Mouse (Mus musculus) midbrain, embryonic 16.5 days (tissue): Measurements from ENCODE around the gene 1810062G17Rik. TPM values are rescaled to one million over a fixed set of nuclear protein-coding genes. Genes with fewer than 3 reads are reported as not detected.

Source experiments
- ATAC-seq: fragments of 200-750 bp; cut with Nextera tagmentation; 2 replicates; pipeline ENCODE4 v1.8.0; 2017; ENCODE audit warnings: moderate TSS enrichment
- H3K27ac ChIP-seq: fragments of 300-500 bp; sonication (generic); 2 replicates; pipeline ENCODE4 v1.5.1; 2014; ENCODE audit warnings: mild to moderate bottlenecking, low read length, mixed read lengths
- H3K27me3 ChIP-seq: fragments of 300-500 bp; sonication (generic); 2 replicates; pipeline ENCODE4 v1.6.1; 2014; ENCODE audit warnings: low read depth, low read length, mixed read lengths; ENCODE audit not compliant: control insufficient read depth, insufficient read depth
- H3K36me3 ChIP-seq: fragments of 300-500 bp; sonication (generic); 2 replicates; pipeline ENCODE4 v1.6.1; 2014; ENCODE audit warnings: mild to moderate bottlenecking, low read length, moderate library complexity, mixed read lengths; ENCODE audit not compliant: control insufficient read depth, insufficient read depth
- H3K4me1 ChIP-seq: fragments of 300-500 bp; sonication (generic); 2 replicates; pipeline ENCODE4 v1.6.1; 2014; ENCODE audit warnings: mild to moderate bottlenecking, low read length, mixed read lengths; ENCODE audit not compliant: control insufficient read depth, insufficient read depth
- H3K4me2 ChIP-seq: fragments of 300-500 bp; sonication (generic); 2 replicates; pipeline ENCODE4 v1.6.1; 2014; ENCODE audit warnings: mild to moderate bottlenecking, low read length, mixed read lengths
- H3K4me3 ChIP-seq: fragments of 300-500 bp; sonication (generic); 2 replicates; pipeline ENCODE4 v1.5.1; 2014; ENCODE audit warnings: low read depth, mild to moderate bottlenecking, low read length, moderate library complexity, mixed read lengths
- H3K9ac ChIP-seq: fragments of 300-500 bp; sonication (generic); 2 replicates; pipeline ENCODE4 v1.6.1; 2014; ENCODE audit warnings: low read depth, low read length, mixed read lengths
- H3K9me3 ChIP-seq: fragments of 300-500 bp; sonication (generic); replicated peaks from 2 replicates; pipeline ENCODE4 v1.6.1; 2014; ENCODE audit warnings: mild to moderate bottlenecking, low read length, mixed read lengths; ENCODE audit not compliant: control insufficient read depth, poor library complexity, severe bottlenecking
- WGBS: fragments of 180-500 bp; shearing (Covaris S2); extraction: QIAGEN DNeasy Blood & Tissue Kit; methylation state at CpG from one replicate; pipeline ENCODE4 v1.1.7; 2014; 5-methylcytosine and 5-hydroxymethylcytosine counted together
- polyA plus RNA-seq: library from polyadenylated mRNA; unstranded; fragments of >200 nt; fragmentation: Nextera tagmentation; extraction: Ambion mirVana; gene quantifications from 2 replicates; pipeline ENCODE4 v1.2.1, GENCODE M21; 2015

Gene 1810062G17Rik
- polyA plus RNA-seq, 1 experiment from 2014 or later = 0.28 TPM

DNA sequence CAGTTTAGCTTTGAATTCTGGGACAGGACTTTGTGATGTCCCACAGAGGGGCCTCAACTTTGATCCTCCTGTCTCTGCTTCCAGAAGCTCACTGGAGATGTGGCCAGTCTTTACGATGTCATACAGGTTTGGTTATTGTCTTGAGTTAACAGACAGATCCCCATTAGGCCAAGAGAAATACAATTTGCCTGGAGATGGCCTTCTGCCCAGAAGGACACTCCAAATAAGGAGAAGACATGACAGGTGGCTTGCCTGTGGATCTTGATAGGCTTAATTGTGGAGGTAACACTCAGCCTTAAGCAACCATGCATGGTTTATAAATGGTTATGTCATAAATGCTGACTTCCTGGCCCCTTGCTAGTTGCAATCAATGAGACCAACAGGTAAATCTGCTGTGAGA is 23.2 kb upstream of the 1810062G17Rik start:
- no peaks in the 10 kb centered on the region for H3K27me3 ChIP-seq
- WGBS = 95% methylated on average over 1 of the region's 1 CpGs
- no peak overlapping the region for H3K9ac ChIP-seq
- H3K4me1 ChIP-seq = no peaks in the 10 kb centered on the region
- no peaks in the 10 kb centered on the region for H3K9me3 ChIP-seq
- no peak overlapping the region for H3K4me3 ChIP-seq
- no peaks in the 10 kb centered on the region for H3K36me3 ChIP-seq
- no peak overlapping the region for H3K4me2 ChIP-seq
- ATAC-seq = no peak
- H3K27ac ChIP-seq = no peak overlapping the region

DNA sequence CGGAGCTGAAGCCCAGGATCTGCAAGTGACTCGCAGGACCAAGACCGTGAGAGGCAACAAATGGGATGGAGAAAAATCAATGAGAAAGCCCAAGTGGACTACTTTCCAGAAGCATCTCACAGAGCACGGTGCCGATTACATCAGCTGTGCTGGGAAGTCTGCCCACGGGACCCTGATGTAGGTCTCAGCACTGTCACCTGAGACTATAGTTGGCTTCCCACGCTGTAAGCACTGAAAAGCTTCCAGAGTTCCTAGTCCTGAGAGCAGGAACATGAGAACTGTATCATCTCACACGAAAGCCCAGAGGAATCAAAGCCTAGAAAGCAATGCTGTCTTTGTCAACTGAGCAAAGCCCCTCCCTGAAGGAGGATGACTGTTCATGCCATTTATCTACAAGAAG is 20.6 kb upstream of the 1810062G17Rik start:
- H3K4me2 ChIP-seq = no peak overlapping the region
- H3K36me3 ChIP-seq = no peaks in the 10 kb centered on the region
- no peak for ATAC-seq
- WGBS = 93% methylated on average over 8 of the region's 8 CpGs
- H3K9ac ChIP-seq = no peak overlapping the region
- H3K9me3 ChIP-seq = no peaks in the 10 kb centered on the region
- no peak overlapping the region for H3K4me3 ChIP-seq
- H3K27me3 ChIP-seq = no peaks in the 10 kb centered on the region
- no peak overlapping the region for H3K27ac ChIP-seq
- H3K4me1 ChIP-seq = no peaks in the 10 kb centered on the region

GRCm38 (mm10) chr3:36455566-36455965 is 20.2 kb upstream of the 1810062G17Rik start:
- no peaks in the 10 kb centered on the region for H3K27me3 ChIP-seq
- H3K4me3 ChIP-seq = no peak overlapping the region
- 78% methylated on average over 3 of the region's 3 CpGs for WGBS

GRCm38 (mm10) chr3:36460717-36461116 is 15.0 kb upstream of the 1810062G17Rik start:
- Histone ChIP-seq H3K27ac (no peak overlapping the region), H3K4me1 (no peaks in the 10 kb centered on the region), H3K36me3 (no peaks in the 10 kb centered on the region), H3K9me3 (no peaks in the 10 kb centered on the region), H3K4me2 (no peak overlapping the region), H3K4me3 (no peak overlapping the region), H3K27me3 (no peaks in the 10 kb centered on the region), H3K9ac (no peak overlapping the region)
- 93% methylated on average over 7 of the region's 7 CpGs for WGBS
- ATAC-seq = no peak

More at GRCm38 (mm10) chr3:36455566-36455965, 20.2 kb upstream of the 1810062G17Rik start:
- no peaks in the 10 kb centered on the region for H3K36me3 ChIP-seq
- no peaks in the 10 kb centered on the region for H3K9me3 ChIP-seq
- no peak overlapping the region for H3K27ac ChIP-seq
- no peak overlapping the region for H3K9ac ChIP-seq
- no peak overlapping the region for H3K4me2 ChIP-seq
- ATAC-seq = no peak
- H3K4me1 ChIP-seq = no peaks in the 10 kb centered on the region

GRCm38 (mm10) chr3:36461819-36462218 is 13.9 kb upstream of the 1810062G17Rik start:
- Histone ChIP-seq H3K27ac (no peak overlapping the region), H3K4me2 (no peak overlapping the region), H3K4me3 (no peak overlapping the region), H3K27me3 (no peaks in the 10 kb centered on the region), H3K4me1 (no peaks in the 10 kb centered on the region), H3K36me3 (no peaks in the 10 kb centered on the region), H3K9ac (no peak overlapping the region), H3K9me3 (no peaks in the 10 kb centered on the region)
- WGBS = 86% methylated on average over 5 of the region's 5 CpGs
- no peak for ATAC-seq

DNA sequence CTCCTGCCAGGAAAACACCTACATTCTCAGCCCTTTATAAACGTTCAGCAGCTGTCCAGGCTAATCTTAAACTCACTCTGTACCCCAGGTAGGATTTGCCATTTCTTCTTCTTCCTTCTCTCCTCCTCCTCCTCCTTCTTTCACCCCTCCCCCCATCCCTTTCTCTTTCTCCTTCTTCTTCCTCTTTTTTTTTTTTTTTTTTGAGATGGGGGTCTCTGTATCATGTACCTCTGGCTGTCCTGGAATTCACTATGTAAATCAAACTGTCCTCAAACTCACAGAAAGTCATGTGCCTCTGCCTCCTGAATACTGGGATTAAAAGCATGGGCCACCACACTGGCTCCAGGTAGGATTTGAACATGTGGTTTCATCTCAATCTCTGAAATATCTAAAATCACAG is 13.4 kb upstream of the 1810062G17Rik start:
- H3K9ac ChIP-seq = no peak overlapping the region
- H3K4me1 ChIP-seq = no peaks in the 10 kb centered on the region
- no peak overlapping the region for H3K27ac ChIP-seq
- 41% methylated on average over 1 of the region's 1 CpGs for WGBS
- no peaks in the 10 kb centered on the region for H3K9me3 ChIP-seq
- no peak for ATAC-seq
- no peaks in the 10 kb centered on the region for H3K27me3 ChIP-seq
- no peak overlapping the region for H3K4me2 ChIP-seq
- no peaks in the 10 kb centered on the region for H3K36me3 ChIP-seq
- H3K4me3 ChIP-seq = no peak overlapping the region

DNA sequence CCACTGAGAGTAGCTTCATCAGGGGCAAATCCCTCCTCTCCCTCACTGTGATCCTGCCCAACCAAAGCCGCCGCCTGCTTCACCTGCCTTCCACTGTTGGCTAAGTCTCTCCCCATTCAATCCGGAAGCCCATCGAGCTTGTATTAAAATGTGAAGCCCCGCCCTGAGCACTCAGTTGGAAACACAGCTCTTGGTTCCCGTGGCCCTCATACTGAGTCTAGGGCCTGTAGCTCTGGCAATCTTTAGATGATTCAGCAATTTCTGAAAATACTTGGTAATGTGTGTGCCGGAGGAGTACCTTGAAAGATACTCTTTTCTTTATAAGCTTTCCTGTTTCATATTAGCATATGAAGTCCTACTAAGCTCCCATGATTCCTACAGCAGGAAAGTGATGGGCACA is 10.2 kb upstream of the 1810062G17Rik start:
- Histone ChIP-seq H3K27ac (no peak overlapping the region), H3K4me1 (no peaks in the 10 kb centered on the region), H3K9me3 (no peaks in the 10 kb centered on the region), H3K9ac (no peak overlapping the region), H3K4me2 (no peak overlapping the region), H3K4me3 (no peak overlapping the region), H3K27me3 (no peaks in the 10 kb centered on the region), H3K36me3 (no peaks in the 10 kb centered on the region)
- 54% methylated on average over 7 of the region's 7 CpGs for WGBS
- no peak for ATAC-seq

DNA sequence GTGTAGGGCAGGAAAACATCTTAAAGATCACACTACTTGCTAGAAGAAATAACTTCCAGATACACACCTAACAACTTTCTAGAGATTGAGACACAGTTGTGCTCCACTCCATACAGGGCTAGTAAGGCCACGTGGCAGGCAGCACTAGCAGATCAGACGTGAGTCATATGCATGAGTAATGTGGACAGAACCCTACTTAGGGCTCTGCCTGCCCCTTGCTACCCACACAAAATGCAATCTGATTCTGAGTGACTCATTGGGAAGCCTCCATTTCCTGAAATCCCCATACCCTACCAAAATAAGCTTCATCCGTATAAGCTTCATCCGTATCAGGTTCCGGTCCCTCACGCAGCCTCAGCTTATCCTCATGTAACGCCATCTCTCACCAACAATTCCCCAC is 8.1 kb upstream of the 1810062G17Rik start:
- no peaks in the 10 kb centered on the region for H3K36me3 ChIP-seq
- no peaks in the 10 kb centered on the region for H3K4me1 ChIP-seq
- WGBS = 93% methylated on average over 7 of the region's 7 CpGs
- no peaks in the 10 kb centered on the region for H3K9me3 ChIP-seq
- H3K4me2 ChIP-seq = no peak overlapping the region
- no peak overlapping the region for H3K4me3 ChIP-seq
- H3K27ac ChIP-seq = no peak overlapping the region
- ATAC-seq = no peak
- no peak overlapping the region for H3K9ac ChIP-seq
- no peaks in the 10 kb centered on the region for H3K27me3 ChIP-seq

DNA sequence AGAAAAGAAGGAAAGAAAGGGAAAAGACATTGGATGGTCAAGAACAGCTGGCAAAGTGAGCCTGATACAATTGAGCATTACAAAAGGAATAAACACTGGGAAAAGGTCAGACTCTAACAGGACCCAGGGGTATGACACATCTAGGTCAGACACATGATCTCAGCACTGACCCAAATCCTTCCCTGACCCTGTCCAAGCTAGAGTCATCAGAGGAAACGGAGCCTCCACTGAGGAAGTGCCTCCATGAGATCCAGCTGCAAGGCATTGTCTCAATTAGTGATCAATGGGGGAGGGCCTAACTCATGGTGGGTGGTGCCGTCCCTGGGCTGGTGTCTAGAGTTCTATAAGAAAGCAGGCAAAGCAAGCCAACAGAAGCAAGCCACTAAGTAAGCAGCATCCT is 6.9 kb upstream of the 1810062G17Rik start:
- no peak for ATAC-seq
- Histone ChIP-seq H3K4me3 (no peak overlapping the region), H3K27ac (no peak overlapping the region), H3K9ac (no peak overlapping the region), H3K36me3 (no peaks in the 10 kb centered on the region), H3K9me3 (no peaks in the 10 kb centered on the region), H3K27me3 (no peaks in the 10 kb centered on the region), H3K4me1 (no peaks in the 10 kb centered on the region), H3K4me2 (no peak overlapping the region)
- WGBS = 65% methylated on average over 2 of the region's 2 CpGs

- WGBS = 80% methylated on average over 4 of the region's 4 CpGs
- H3K4me2 ChIP-seq = no peak overlapping the region
- no peak overlapping the region for H3K4me3 ChIP-seq
- H3K27ac ChIP-seq = no peak overlapping the region
- H3K36me3 ChIP-seq = no peaks in the 10 kb centered on the region
- H3K9ac ChIP-seq = no peak overlapping the region
- ATAC-seq = no peak
- H3K9me3 ChIP-seq = no peaks in the 10 kb centered on the region
- no peaks in the 10 kb centered on the region for H3K27me3 ChIP-seq
- peaks cover 5% of the 10 kb centered on the region; the same call in 1 of the 2 replicates for H3K4me1 ChIP-seq
Observed at GRCm38 (mm10) chr3:36471856-36472255, 3.9 kb upstream of the 1810062G17Rik start.
